Mouse (Mus musculus): ENCODE data around the gene Hba-a2. TPM values are rescaled to one million over a fixed set of nuclear protein-coding genes. Genes with fewer than 3 reads are reported as not detected.
"Not testable (repeated sequence)": the region's sequence is repeated elsewhere in the genome, so short reads cannot be mapped to it uniquely, and the experiment has no call there.

Hba-a2 gene
- 1,000 to 10,000 TPM; 1,411 to 8,978 (median 2,103) TPM for total RNA-seq (2022)

DNA sequence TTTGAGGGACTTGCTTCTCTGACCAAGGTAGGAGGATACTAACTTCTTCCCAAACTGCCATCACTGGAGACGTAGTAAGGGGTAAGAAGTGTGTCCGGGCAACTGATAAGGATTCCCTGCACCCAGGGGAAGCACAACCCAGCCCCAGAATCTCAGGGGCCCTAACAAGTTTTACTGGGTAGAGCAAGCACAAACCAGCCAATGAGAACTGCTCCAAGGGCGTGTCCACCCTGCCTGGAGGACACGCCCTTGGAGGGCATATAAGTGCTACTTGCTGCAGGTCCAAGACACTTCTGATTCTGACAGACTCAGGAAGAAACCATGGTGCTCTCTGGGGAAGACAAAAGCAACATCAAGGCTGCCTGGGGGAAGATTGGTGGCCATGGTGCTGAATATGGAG, at the start of gene Hba-a2:
Gene Hba-a2, plus strand, starts transcription at position 287 of the 400 bp plus-strand sequence.
- not testable (repeated sequence) for DNase-seq (ENCODE audit: low spot score)

DNA sequence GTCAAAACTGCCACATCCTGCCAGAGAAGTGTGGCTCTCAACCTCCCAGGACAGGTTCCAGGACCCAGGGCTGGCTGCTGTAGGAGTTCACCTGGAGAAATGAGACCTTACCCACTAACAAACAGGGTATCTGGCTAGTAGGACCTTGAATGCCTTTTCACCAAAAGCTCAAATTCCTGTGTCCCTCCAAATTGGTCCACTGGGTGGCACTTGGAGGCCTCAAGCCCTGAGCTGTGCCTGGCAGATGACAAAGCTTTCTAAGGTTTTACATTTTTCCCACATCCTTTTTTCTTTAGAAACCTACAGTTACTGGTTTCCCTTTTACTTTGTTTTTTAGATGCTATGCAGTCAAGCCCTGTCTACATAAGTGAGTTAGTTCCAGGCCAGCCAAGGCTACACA, 49.2 kb upstream of the Hba-a2 start:
- no peak for DNase-seq (ENCODE audit: low spot score)

DNA sequence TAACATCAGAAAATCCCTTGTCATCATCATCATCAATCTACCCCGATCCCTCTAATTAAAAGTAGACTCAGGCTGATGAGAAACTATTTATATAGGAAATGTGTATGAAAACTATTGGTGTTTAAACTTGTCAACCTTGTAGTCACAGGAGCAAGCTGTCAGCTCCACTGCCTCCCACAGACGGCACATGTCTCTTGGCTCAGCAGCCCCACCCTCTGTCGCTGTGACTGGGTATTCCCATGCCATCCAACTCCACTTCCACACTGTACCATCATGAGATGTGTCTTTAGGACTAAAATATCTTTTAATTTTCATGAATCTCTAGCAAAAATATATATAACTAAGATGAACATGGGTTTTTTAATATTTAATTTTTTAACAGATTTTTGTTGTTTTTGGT, 47.9 kb upstream of the Hba-a2 start:
- DNase-seq (ENCODE audit: low spot score) = no peak

DNA sequence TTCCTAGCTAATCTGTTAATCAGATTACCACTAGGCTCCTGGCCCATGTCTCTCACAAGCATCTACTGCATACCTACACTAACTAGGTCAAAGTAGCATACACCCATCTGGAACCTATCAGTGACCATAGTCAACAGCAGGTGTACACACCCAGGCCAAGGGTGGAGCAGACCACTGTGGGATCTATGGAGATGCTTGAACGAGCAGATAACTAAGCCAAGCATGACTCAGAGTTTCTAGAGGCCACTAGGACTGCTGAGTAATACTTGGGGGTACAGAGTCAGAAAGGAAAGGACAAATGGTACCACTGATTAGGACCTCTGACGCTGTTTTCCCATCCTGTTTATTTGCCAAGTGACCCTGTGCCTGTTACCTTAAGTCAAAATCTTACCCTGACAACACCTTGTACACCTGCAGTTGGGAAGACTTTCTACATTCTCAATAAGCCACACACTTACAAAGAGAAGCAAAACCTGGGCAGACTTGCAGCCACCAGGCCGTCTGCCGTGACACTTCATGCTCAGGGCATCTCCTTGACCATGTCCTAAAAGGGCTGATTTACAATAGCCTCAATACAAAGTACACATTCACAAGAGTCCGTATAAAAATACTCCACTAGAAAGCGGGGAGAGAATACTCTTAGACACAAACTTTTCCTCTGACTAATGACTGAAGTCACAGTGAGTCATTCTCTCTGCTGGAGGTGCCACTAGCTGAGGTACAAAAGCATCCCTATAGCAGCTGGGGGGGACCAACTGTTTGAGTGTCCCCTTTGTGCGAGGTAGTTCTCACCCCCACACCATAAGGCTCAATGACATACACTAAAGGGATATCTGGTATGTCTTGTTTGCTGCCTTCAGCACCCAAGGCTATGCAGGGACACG, 45.2 kb upstream of the Hba-a2 start:
- DNase-seq (ENCODE audit: low spot score) = no peak

DNA sequence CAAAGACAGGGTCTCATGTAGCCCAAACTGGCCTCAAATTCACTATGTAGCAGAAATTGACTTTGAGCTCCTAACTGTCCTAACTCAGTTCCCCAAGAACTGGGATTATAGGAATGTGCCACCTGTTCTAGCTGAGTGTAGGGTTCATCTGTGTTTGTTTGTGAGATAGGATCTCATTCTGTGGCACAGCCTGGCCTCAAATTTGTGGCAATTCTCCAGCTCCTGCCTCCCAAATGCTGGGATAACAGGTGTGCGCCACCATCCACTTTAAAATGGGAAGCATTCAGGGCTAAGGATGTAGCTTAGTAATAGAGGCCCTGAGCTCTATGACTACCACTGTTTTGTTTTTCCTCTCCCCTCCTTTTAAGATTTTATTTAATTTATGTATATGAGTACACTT, 43.2 kb upstream of the Hba-a2 start:
- DNase-seq (ENCODE audit: low spot score) = no peak

DNA sequence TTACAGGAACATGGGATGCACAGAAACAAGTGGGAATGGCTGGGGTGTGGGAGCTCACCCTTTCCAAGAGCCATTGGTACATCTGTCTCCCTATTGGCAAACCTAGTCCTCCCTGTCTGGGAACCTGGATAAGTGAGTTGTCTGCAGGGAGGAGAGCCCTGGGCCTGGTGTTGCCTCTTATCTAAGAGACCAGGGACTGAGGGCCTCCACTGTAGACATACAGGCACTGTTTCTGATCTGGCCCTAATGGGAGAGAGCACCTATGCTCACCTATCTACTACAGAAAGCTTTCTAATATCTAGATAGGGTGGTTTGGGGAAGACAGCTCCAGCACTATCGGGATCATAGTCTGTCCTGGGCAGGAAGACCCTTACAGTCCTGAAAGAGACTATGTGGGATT, 40.1 kb upstream of the Hba-a2 start:
- no peak for DNase-seq (ENCODE audit: low spot score)

DNA sequence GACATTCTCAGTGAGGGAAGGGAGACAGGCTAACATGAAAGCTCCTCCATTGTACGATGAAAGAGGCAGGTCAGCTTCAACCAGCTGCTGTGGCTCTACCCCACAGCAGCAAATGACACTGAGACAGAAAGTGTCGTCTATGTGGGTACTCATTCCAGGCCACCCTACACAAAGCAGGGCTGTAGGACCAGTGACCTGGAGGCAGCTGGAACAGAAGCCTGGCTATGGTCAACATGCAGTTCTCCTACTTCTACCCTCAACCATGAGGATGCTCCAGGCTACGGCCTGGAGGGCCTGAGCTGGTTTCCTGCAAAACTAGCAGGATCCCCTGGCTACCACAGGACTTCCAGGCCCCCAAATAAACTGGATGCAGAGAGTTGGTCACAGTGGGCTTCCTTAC, 39.7 kb upstream of the Hba-a2 start:
- DNase-seq (ENCODE audit: low spot score) = no peak

DNA sequence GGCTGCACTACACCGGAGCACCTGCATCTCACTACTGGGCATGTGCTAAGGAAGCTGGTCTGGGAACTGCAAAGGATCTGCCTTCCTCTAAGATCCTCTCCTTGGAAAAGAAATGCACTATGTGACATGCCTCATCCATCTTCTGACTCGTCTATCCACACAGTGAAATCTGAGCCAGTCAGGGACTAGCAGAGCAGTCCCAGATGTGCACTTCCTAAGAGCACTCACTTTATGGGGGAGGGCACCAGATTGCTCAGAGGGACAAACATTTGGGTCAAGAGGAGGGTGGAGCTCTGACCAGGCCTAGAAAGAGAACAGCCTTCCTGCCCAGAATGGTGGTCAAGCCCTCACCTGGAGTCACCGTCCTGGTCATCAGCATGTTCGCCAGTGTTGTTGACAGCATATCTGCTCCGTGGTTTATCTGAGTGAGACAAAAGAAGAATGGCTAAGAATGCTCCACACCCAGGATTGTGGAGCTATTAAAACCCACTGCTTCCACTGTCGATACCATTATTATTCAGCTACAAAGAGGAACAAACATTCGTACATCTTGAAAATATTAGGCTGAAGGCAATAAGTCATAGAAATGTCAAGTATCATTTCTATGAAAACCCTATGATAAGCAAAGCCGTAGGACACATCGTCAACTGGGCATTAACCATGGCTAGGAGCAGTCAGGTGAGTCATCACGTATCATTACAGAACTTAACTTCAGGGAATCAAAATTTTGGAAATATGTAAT, 33.4 kb upstream of the Hba-a2 start:
- DNase-seq (ENCODE audit: low spot score) = no peak

DNA sequence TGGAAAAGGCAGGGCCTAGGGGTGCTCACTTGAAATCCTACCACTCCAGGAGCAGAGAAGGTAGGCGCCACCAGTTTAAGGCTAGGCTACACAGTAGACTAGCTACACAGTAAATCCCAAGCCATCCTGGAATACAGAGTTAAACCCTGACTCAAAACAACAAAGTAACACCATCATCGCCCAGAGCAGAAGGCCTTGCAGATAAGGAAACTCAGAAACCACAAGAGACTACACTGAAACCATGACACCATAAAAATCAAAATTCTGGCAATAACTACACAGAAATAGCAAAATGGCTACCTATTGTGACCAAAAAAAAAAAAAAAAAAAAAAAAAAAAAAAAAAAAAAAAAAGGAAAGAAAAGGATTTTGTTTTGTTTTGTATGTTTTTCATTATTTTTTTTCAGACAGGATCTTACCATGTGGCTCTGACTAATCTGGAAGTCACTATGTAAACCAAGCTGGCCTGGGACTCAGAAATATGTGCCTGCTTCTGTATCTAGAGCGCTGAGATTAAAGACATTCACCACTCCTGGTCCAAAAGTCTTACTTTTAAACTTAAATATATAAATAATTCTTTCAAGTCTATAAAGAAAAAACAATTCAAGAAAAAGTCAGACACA, 31.1 kb upstream of the Hba-a2 start:
- no peak for DNase-seq (ENCODE audit: low spot score)

DNA sequence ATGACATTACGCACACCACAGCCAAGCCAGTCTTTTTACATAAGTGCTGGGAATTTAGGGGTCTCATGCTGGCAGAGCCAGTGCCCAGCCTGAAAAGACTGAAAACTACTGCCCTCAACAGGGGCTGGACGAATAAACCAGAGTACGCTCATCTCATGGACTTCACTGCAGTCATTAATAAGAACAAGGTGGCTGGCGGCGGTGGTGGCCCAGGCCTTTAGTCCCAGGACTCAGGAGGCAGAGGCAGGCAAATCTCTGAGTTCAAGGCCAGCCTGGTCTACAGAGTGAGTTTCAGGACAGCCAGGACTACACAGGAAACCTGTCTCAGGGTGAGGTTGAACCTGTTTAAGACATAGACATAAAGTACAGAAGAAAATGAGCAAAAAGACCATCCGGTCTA, 30.1 kb upstream of the Hba-a2 start:
- DNase-seq (ENCODE audit: low spot score) = no peak

DNA sequence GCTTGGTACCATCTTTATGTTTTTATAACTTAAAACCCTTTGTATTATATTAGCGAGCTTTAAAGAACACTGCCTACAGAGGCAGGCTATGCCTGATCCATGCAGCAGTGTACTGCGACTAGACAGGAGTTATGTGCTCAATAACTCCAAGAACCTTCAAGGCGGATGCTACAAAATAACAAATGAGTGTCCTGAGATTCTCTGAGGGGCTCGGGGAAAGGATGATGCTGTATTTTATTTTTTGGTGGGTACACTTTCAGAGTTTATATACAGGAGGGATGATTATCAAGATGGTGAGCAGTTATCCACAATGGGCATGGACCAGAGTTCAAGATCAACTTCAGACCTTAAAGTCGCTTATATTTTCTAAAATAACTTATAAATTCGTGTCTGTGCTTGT, 29.5 kb upstream of the Hba-a2 start:
- no peak for DNase-seq (ENCODE audit: low spot score)

DNA sequence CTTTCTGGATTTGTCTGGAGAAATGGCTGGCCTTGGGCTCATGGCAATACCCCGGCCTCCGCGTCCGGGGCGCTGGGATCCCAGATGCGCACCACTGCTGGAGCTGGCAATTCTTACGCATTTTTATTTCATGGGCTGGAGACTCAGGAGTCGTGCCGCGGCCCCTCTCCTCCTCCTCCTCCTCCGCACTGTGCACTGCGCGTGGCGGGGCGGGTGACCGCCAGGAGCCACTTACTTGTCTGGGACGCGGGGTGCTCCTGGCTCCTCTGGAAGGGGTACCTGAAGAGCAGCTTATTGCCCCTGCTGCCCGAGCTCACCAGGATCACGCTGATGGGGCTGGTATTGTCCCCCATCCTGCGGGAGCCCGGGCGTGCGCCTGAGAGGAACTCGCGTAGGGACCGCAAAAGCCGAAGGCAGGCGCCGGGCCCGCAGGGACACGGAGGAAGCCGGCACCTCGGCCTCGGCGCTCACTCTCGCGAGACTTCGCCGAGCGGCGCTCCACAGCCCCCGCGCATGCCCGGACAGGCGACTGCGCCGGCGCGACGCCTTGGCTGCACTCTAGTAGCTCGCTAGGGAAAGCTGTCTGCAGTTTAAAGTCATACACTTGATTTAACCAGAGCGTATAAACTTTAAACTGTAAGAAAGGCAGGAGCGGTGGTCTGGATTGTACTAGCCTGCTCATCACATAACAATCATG, 29.0 kb upstream of the Hba-a2 start, which contains the start of gene Nprl3:
Gene Nprl3, minus strand, starts transcription at position 520 of the 697 bp plus-strand sequence.
- DNase-seq (ENCODE audit: low spot score) = peak; percentile 94

DNA sequence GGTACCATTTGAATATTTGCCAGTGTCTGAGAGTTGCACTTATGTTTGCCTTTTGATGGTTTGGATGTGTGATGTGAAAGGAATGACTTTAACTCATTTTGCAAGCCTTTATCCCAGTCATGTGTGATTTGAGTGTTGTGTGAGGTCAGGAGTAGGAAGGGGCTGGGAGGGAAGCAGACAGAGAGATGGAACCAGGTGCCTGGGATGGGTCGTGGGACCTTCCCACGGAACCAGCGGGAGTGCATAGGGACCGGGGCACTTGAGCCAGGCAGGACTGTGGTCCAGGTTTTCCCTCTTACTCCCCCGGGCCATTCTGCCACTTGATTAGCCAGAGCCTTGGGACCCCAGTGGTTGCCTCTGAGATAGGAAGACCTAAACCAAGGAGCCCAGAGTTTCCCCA, 28.3 kb upstream of the Hba-a2 start:
- DNase-seq (ENCODE audit: low spot score) = no peak

DNA sequence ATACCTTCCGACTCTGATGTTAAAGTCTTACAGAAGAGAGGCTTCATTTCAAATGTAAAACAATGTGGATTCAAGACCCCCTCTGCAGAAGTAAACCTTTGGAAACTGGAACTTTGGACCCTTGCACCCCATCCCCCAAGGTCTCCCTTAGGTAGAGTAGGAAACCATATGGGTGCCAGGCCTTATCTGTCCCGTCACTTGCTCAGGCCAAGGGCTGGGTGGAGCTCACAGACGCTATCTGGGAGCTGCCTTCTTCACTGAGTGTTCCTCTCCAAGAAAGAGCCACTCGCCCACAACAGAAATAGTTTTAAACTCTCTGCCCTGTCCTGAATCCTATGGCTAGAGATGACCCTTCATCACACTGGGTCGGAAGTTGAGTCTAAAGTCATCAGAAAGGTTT, 27.3 kb upstream of the Hba-a2 start:
- DNase-seq (ENCODE audit: low spot score) = no peak

DNA sequence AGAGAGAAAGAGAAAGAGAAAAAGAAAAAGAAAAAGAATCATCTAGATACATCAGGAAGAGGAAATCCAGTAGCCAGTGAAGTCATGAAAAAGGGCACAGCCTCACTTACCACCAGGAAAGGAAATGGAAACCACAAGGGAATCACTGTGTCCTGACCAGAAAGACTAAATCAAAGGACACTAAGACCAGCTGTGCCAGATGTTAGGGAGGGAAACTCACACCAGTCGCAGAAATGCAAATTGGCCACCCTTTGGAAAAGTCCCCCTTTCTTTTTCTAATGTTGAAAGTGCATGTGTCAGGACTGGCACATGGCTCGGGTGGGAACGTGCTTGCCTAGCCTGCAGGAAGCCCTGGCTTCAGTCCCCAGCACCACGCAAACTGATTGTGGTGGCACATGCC, 25.1 kb upstream of the Hba-a2 start:
- no peak for DNase-seq (ENCODE audit: low spot score)

DNA sequence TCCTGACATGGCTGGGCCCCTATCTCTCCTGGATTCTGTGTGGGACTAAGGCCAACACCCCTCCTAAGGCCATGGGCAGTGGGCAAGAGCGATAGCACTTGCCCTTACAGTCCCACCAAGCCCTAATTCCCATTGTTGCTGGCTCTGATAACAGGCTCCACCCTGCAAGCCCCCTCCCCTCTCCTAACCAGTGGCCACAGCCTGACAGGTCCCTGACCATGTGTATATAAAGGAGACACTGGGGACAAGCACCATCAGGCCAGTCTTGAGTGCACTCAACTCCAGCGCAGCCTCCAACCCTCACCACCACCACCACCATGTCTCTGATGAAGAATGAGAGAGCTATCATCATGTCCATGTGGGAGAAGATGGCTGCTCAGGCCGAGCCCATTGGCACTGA, 19.9 kb upstream of the Hba-a2 start, which contains the start of gene Hba-x:
Gene Hba-x, plus strand, starts transcription at position 54 of the 400 bp plus-strand sequence.
- no peak for DNase-seq (ENCODE audit: low spot score)

DNA sequence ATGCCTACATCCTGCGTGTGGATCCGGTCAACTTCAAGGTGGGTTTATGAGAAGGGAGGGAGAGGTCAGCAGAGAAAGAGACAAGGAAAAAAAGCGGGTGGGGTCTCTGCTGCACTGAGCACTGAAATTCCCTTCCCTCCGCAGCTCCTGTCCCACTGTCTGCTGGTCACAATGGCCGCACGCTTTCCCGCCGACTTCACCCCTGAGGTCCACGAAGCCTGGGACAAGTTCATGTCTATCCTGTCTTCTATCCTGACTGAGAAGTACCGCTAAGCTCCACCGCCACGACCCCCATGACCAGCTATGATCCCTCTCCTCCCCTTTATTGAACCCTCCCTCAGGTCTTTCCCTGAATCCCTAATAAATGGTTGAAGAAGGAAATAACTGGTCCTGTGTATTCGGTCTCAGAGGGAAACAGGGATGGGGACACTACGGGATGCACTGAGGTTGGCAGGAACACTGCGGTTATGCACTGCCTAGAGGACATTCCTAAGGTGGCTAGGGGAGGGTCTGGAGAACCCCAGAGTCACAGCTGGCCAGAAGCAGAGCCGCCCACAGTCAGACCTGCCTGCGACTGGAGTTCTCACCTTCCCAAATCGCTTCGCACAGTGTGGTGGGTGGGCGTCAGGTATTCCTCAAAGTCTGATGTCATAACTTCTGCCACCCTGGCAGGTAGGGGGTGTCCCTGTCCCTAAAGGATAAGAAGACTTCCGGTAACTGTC, 18.4 kb upstream of the Hba-a2 start:
- DNase-seq (ENCODE audit: low spot score) = no peak

DNA sequence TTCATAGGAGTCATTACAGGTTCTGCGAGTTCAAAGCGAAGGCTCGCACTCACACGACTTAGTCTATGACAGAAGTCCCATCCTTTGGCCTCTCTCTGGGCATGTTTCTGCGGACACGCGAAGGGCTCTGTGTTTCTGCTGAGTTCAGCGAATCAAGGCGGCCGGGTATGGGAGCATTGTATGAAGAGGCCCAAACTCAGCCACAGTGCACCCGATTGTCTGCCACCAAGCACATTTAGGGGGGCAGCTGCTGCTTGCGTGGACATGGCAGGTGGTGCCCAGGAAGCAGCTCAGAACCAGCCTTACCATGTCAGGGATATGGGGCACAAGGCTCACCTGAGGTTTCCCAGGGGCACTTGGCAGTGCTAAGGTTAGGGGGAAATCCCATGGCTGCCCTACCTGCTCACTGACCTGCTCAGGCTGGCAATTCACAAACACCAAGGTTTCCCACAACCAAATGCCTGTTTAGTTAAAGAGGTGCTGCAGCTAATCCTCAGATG, 17.8 kb upstream of the Hba-a2 start:
- no peak for DNase-seq (ENCODE audit: low spot score)

DNA sequence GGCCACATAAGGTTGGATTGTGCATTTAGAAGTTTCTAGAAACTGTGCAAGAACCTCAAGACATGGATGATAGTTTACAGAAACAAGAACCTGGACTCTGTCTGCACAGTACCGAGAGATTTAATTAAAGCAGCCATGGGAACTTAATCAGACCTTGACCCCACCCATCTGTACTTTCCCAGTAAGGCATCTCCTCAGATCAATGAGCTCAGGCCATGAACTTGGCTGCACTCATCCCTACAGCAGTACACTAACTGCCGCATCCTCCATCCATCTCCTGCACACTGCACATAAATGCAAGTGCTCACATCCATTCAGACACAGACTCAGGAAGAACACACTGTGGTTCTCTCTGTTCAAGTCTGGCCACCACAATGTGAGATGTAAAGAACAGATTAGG, 15.6 kb upstream of the Hba-a2 start:
- DNase-seq (ENCODE audit: low spot score) = no peak

DNA sequence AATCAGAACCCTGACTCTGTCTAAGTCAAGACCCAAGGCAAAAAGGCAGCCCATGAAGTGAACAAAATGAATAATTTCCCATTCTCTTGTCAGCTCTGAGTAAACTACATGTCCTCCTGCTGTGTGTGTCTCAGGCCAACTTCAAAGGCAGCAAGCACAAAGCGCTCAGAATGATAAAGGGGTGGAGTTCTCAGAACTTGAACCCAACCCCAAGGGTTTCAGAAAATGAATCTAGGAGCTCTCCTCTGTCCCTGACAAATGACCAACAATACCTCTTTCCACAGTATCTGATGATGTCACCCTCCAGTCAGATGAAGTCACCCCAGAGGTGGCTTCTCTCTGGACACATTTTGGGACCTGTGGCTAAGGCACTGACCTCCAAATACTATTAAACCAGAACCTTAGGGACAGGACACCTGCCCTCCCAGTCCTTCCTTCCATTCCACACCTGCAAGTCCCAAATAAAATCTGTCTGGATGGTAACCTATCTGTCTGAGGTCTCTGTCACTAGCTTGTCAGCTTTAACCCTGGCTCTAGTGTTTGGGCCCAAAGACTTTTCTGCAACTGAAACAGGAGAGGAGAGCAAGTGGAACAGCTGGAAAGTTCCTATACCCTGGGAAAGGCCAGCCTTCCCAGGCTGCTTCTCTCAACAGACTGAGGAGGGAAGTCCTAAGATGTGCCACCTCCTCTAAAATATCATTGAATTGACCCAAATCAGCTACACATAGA, 14.7 kb upstream of the Hba-a2 start:
- no peak for DNase-seq (ENCODE audit: low spot score)

All from heart, adult 8-10 months (tissue).